Mouse (Mus musculus) ES-Bruce4 (cell line): ENCODE measurements around the gene Glt1d1.
A peak's percentile ranks its signal among the peaks of the same experiment; 100 is the strongest.

Experiments
- CTCF ChIP-seq: IDR thresholded peaks from one replicate; pipeline ENCODE4 v1.8.1; 2011; ENCODE audit warnings: low read depth, low read length
- EP300 ChIP-seq: IDR thresholded peaks from 2 replicates; pipeline ENCODE4 v1.6.1; 2011; ENCODE audit warnings: low read depth, low read length; ENCODE audit not compliant: insufficient read depth
- POLR2A ChIP-seq: IDR thresholded peaks from one replicate; pipeline ENCODE4 v1.8.1; 2011; ENCODE audit warnings: low read length; ENCODE audit not compliant: insufficient read depth

DNA sequence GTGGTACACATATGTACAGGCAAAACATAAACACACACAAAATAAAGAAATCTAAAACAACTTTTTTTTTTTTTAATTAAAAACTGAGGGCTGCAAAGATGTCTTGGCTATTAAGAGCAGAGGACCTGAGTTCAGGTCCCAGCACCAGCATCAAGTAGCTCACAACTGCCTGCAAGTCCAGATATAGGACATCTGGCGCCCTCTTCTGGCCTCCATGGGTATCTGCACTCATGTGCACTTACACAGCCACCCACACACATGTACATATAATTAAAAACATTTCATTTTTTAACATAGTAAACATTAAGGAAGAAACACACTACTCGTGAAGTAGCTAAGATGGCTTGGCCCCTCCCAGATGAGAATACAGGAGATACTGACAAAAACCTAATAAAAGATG is 26.2 kb downstream of the Glt1d1 start:
- peak; percentile 20 for TF ChIP-seq CTCF
- TF ChIP-seq POLR2A = no peak
- no peak for TF ChIP-seq EP300
